Mouse (Mus musculus) heart, embryonic 16.5 days (tissue): ENCODE data around the gene Aco2. TPM values are rescaled to one million over a fixed set of nuclear protein-coding genes. Genes with fewer than 3 reads are reported as not detected.
A peak's percentile ranks its signal among the peaks of the same experiment; 100 is the strongest.

Source experiments
- ATAC-seq: fragments of 200-750 bp; cut with Nextera tagmentation; replicated peaks from 2 replicates; pipeline ENCODE4 v1.8.0; 2017; ENCODE audit warnings: moderate number of reproducible peaks; ENCODE audit not compliant: insufficient read depth, low FRiP score; ENCODE audit errors: extremely low read depth
- H3K27ac ChIP-seq: fragments of 300-500 bp; sonication (generic); 2 replicates; pipeline ENCODE4 v1.5.1; 2014; ENCODE audit warnings: mild to moderate bottlenecking, low read length, control low read depth, moderate library complexity
- H3K27me3 ChIP-seq: fragments of 300-500 bp; sonication (generic); 2 replicates; pipeline ENCODE4 v1.6.1; 2014; ENCODE audit warnings: low read length, mixed read lengths; ENCODE audit not compliant: control insufficient read depth, insufficient read depth
- H3K36me3 ChIP-seq: fragments of 300-500 bp; sonication (generic); 2 replicates; pipeline ENCODE4 v1.6.1; 2014; ENCODE audit not compliant: control insufficient read depth, insufficient read depth
- H3K4me1 ChIP-seq: fragments of 300-500 bp; sonication (generic); 2 replicates; pipeline ENCODE4 v1.6.1; 2014; ENCODE audit warnings: low read length, mixed read lengths; ENCODE audit not compliant: control insufficient read depth, insufficient read depth
- H3K4me2 ChIP-seq: fragments of 300-500 bp; sonication (generic); 2 replicates; pipeline ENCODE4 v1.6.1; 2014; ENCODE audit warnings: low read depth, mild to moderate bottlenecking, control low read depth, low read length
- H3K4me3 ChIP-seq: fragments of 300-500 bp; sonication (generic); 2 replicates; pipeline ENCODE4 v1.5.1; 2014; ENCODE audit warnings: mild to moderate bottlenecking, control low read depth, low read length
- H3K9ac ChIP-seq: fragments of 300-500 bp; sonication (generic); 2 replicates; pipeline ENCODE4 v1.6.1; 2014; ENCODE audit warnings: low read length, control low read depth
- H3K9me3 ChIP-seq: fragments of 300-500 bp; sonication (generic); replicated peaks from 2 replicates; pipeline ENCODE4 v1.6.1; 2016; ENCODE audit warnings: low read length; ENCODE audit not compliant: control insufficient read depth
- WGBS: fragments of 180-500 bp; shearing (Covaris S2); extraction: QIAGEN DNeasy Blood & Tissue Kit; methylation state at CpG from one replicate; pipeline ENCODE4 v1.1.7; 2014; 5-methylcytosine and 5-hydroxymethylcytosine counted together
- polyA plus RNA-seq: library from polyadenylated mRNA; unstranded; fragments of >200 nt; fragmentation: Nextera tagmentation; extraction: Ambion mirVana; gene quantifications from 2 replicates; pipeline ENCODE4 v1.2.1, GENCODE M21; 2015

The Aco2 gene
- polyA plus RNA-seq, 1 experiment from 2014 or later, result 769 TPM

DNA sequence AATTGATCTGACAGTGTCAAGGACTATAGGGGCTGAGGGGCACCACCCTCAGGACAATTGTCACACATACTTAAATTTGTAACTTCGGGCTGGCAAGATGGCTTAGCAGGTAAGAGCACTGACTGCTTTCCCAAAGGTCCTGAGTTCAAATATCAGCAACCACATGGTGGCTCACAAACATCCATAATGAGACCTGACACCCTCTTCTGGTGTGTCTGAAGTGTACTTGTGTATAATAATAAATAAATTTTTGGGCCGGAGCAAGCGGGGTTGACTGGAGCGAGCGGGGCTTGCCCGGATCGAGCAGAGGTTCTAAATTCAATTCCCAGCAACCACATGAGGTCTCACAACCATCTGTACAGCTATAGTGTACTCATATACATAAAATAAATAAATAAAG, 31.8 kb upstream of the Aco2 start:
- no peaks in the 10 kb centered on the region for H3K9me3 ChIP-seq
- peak overlapping the region; percentile 49; the same call in 1 of the 2 replicates for H3K9ac ChIP-seq
- no peak for ATAC-seq
- 90% methylated on average over 7 of the region's 7 CpGs for WGBS
- H3K4me1 ChIP-seq, result peaks cover 40% of the 10 kb centered on the region
- H3K4me2 ChIP-seq, result no peak overlapping the region
- H3K36me3 ChIP-seq, result no peaks in the 10 kb centered on the region
- peak overlapping the region; percentile 94 for H3K27ac ChIP-seq
- H3K4me3 ChIP-seq, result no peak overlapping the region
- H3K27me3 ChIP-seq, result no peaks in the 10 kb centered on the region

DNA sequence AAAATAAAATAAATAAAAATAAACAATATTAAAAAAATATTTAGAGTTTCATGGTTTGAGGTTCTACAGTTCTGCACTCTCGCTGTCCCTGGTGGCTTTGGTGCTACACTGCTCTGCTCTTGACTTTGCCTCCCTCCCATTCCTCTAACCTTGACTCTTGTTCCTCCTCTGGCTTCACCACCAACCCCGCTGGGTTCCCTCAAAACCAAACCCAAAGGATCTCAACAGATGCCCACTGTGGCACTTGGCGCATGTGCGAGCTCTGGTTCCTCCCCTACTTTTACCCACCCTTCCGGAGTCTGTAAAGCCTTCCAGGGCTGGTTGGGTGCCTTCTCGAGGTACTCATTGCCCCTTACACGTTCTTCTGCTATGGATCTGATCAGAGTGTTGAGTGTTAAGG, 29.8 kb upstream of the Aco2 start:
- no peaks in the 10 kb centered on the region for H3K9me3 ChIP-seq
- no peaks in the 10 kb centered on the region for H3K27me3 ChIP-seq
- peaks cover 28% of the 10 kb centered on the region for H3K4me1 ChIP-seq
- H3K9ac ChIP-seq, result no peak overlapping the region
- H3K36me3 ChIP-seq, result no peaks in the 10 kb centered on the region
- no peak overlapping the region for H3K27ac ChIP-seq
- H3K4me3 ChIP-seq, result no peak overlapping the region
- no peak for ATAC-seq
- WGBS, result 83% methylated on average over 7 of the region's 7 CpGs
- no peak overlapping the region for H3K4me2 ChIP-seq

DNA sequence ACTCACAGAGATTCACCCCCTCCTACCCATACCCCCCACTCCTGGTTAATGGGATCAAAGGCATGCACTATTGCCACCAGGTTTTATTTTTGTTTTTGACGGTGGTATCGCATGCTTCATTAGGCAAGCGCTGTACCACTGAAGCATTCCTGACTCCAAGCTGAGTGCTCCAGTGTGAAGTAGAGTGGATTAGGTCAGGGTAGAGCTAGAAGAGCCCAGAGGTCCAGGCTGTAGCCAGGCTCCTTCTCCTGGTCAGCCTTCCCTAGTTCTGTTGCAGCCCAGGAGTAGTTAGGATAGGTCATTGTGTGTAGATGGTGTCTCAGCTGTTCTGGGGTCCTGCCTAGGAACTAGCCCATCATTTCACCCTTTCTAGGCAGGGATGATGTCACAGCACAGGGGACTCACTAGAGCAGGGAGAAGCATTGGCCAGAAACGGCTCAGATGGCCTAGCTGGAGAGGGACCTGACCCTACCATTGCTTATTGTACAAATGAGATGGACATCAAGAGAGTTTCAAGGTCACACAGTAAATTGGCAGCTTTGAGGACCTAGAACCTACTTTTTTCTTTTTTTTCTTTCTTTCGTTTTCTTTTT, 27.0 kb upstream of the Aco2 start:
- peak overlapping the region; percentile 41; the same call in 1 of the 2 replicates for H3K9ac ChIP-seq
- no peaks in the 10 kb centered on the region for H3K27me3 ChIP-seq
- no peak for ATAC-seq
- H3K9me3 ChIP-seq, result no peaks in the 10 kb centered on the region
- H3K27ac ChIP-seq, result peak overlapping the region; percentile 58
- no peak overlapping the region for H3K4me2 ChIP-seq
- peaks cover 14% of the 10 kb centered on the region for H3K4me1 ChIP-seq
- no peak overlapping the region for H3K4me3 ChIP-seq
- H3K36me3 ChIP-seq, result peaks cover 7% of the 10 kb centered on the region
- 72% methylated on average over 5 of the region's 5 CpGs for WGBS

DNA sequence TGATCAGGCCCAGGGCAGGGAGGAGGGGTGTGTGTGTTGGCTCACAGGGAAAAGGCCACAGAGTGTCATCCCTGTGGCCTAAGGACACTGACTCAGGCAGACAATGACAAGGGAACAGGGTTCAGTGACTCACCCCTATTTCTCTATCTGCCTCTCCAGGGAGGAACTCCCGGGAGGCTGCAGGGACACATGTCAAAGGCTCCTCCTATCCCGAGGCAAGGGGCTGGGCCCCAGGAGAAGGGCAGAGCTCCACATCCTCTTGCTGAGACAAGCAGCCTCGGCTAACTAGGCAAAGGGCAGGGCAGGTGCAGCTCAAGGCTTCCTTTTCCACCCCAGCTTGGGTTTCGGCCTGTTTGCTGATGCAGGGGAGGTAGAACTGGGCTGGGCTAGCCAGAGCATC, 26.4 kb upstream of the Aco2 start:
- H3K27ac ChIP-seq, result peak overlapping the region; percentile 58
- 24% methylated on average over 4 of the region's 4 CpGs for WGBS
- H3K36me3 ChIP-seq, result peaks cover 12% of the 10 kb centered on the region
- H3K4me3 ChIP-seq, result no peak overlapping the region
- no peak for ATAC-seq
- H3K9ac ChIP-seq, result peak overlapping the region; percentile 41; the same call in 1 of the 2 replicates
- H3K4me2 ChIP-seq, result no peak overlapping the region
- H3K27me3 ChIP-seq, result no peaks in the 10 kb centered on the region
- peaks cover 12% of the 10 kb centered on the region for H3K4me1 ChIP-seq
- no peaks in the 10 kb centered on the region for H3K9me3 ChIP-seq

GRCm38 (mm10) chr15:81846755-81847154, 25.4 kb upstream of the Aco2 start:
- Histone ChIP-seq H3K4me1 (peaks cover 12% of the 10 kb centered on the region), H3K9ac (no peak overlapping the region), H3K27me3 (no peaks in the 10 kb centered on the region), H3K4me2 (no peak overlapping the region), H3K27ac (no peak overlapping the region), H3K4me3 (no peak overlapping the region), H3K9me3 (no peaks in the 10 kb centered on the region), H3K36me3 (peaks cover 21% of the 10 kb centered on the region)
- 78% methylated on average over 9 of the region's 9 CpGs for WGBS
- no peak for ATAC-seq

DNA sequence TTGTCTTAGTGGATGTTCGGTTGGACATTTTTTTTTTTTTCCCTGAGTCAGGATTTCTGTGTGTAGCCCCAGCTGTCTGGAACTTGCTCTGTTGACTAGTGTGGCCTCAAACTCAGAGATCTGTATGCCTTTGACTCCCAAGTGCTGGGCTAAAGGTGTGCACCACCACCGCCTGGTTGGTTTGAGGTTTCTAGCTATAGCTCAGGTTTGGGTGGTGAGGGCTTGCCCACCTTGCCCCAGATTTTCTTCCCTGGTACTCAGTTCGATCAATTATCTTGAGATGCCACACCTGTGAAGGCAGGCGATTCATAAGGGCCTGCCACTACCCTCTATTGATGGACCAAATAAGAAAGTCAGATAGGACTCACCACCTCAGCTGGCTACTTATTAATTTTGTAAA, 24.9 kb upstream of the Aco2 start:
- H3K9ac ChIP-seq, result no peak overlapping the region
- no peaks in the 10 kb centered on the region for H3K9me3 ChIP-seq
- H3K27me3 ChIP-seq, result no peaks in the 10 kb centered on the region
- no peak overlapping the region for H3K27ac ChIP-seq
- 87% methylated on average over 4 of the region's 4 CpGs for WGBS
- H3K4me2 ChIP-seq, result no peak overlapping the region
- H3K4me3 ChIP-seq, result no peak overlapping the region
- peaks cover 12% of the 10 kb centered on the region for H3K4me1 ChIP-seq
- no peak for ATAC-seq
- H3K36me3 ChIP-seq, result peaks cover 23% of the 10 kb centered on the region

DNA sequence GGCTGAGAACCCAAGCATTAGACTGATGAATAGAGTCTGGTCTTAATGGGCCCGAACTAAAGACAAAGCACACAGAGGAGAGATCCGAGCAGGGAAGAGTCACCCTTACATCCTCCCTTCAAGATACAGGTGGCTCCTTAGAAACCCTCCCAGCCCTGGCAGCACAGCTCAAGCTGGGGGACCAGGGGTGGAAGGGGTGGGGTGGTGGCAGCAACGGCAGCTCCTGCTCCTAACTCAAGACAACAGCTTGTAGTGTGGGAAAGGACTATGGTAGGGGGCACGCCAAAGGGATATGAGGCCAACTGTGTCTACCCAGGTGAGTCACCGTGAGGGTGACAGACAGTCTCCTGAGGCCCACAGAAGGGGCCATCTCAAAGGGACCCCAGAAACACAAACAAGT, 24.2 kb upstream of the Aco2 start:
- Histone ChIP-seq H3K9me3 (no peaks in the 10 kb centered on the region), H3K9ac (no peak overlapping the region), H3K27ac (no peak overlapping the region), H3K27me3 (no peaks in the 10 kb centered on the region), H3K4me3 (no peak overlapping the region), H3K4me2 (no peak overlapping the region), H3K4me1 (peaks cover 12% of the 10 kb centered on the region), H3K36me3 (peaks cover 23% of the 10 kb centered on the region)
- 82% methylated on average over 5 of the region's 5 CpGs for WGBS
- ATAC-seq, result no peak

DNA sequence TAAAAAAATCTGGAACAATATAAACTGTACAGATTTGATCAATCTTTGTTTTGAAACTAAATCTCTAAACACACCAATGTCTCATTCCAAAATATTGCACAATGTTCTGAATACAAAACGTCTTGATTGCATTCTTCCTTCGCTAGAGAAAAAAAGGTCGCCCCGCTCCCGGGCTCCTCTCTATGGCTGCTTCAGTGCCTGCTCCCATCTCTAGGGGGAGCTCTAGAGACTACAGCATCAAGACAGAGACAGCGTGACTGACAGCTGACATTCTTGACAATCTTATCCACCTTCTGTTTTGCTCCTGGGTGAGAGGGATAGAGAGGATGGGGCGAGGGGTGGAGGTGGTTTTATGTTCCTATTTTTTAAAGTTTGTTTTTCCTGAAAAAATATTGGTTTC, 23.8 kb upstream of the Aco2 start:
- no peak overlapping the region for H3K4me3 ChIP-seq

GRCm38 (mm10) chr15:81849104-81849503, 23.0 kb upstream of the Aco2 start:
- no peaks in the 10 kb centered on the region for H3K27me3 ChIP-seq
- no peak; the same call in 1 of the 2 replicates for ATAC-seq
- H3K36me3 ChIP-seq, result peaks cover 25% of the 10 kb centered on the region
- H3K27ac ChIP-seq, result 0 out of 2 replicates have a peak overlapping the region, but pooled peaks have one; percentile 9
- H3K9me3 ChIP-seq, result no peaks in the 10 kb centered on the region
- peaks cover 14% of the 10 kb centered on the region for H3K4me1 ChIP-seq
- no peak overlapping the region for H3K4me3 ChIP-seq
- no peak overlapping the region for H3K9ac ChIP-seq
- WGBS, result 76% methylated on average over 9 of the region's 9 CpGs
- H3K4me2 ChIP-seq, result no peak overlapping the region

More for the DNA sequence above, 23.8 kb upstream of the Aco2 start:
- no peaks in the 10 kb centered on the region for H3K27me3 ChIP-seq
- H3K4me2 ChIP-seq, result no peak overlapping the region
- H3K36me3 ChIP-seq, result peaks cover 25% of the 10 kb centered on the region
- peaks cover 12% of the 10 kb centered on the region for H3K4me1 ChIP-seq
- H3K9me3 ChIP-seq, result no peaks in the 10 kb centered on the region
- H3K9ac ChIP-seq, result no peak overlapping the region
- ATAC-seq, result no peak
- WGBS, result 32% methylated on average over 7 of the region's 7 CpGs
- H3K27ac ChIP-seq, result no peak overlapping the region
